Mouse (Mus musculus): ENCODE data around the gene Ccng1. TPM values are rescaled to one million over a fixed set of nuclear protein-coding genes. Genes with fewer than 3 reads are reported as not detected.

Ccng1 gene
- polyA plus RNA-seq (2012; rRNA removed): 9.2 and 9.3 TPM in 2 replicates

GRCm38 (mm10) chr11:40755109-40755627 is at the start of gene Ccng1:
Gene Ccng1 (minus strand): TSS chr11:40755311.

GRCm38 (mm10) chr11:40733339-40734174 is 21.6 kb downstream of the Ccng1 start, which contains the start of the genes Hmmr and Nudcd2:
Gene Hmmr (minus strand): TSS chr11:40733422.
Gene Nudcd2 (plus strand): TSS chr11:40733667.

Other genes with a start within 250 kb of the Ccng1 start
- gene Mat2b, start 60.1 kb downstream of the Ccng1 start, polyA plus RNA-seq (2012; rRNA removed): 33.7 and 36.3 TPM in 2 replicates
- 2.2 and 3.9 TPM in 2 replicates for gene Hmmr, start 21.9 kb downstream of the Ccng1 start, polyA plus RNA-seq (2012; rRNA removed)
- 16.0 and 26.0 TPM in 2 replicates for gene Nudcd2, start 21.6 kb downstream of the Ccng1 start, polyA plus RNA-seq (2012; rRNA removed)

Measured in ovary, adult 2 months (tissue).